Mouse (Mus musculus): ENCODE measurements around the gene Slc16a5. TPM values are rescaled to one million over a fixed set of nuclear protein-coding genes. Genes with fewer than 3 reads are reported as not detected.

The Slc16a5 gene
- polyA plus RNA-seq, 1 experiment from 2014 or later: not detected

DNA sequence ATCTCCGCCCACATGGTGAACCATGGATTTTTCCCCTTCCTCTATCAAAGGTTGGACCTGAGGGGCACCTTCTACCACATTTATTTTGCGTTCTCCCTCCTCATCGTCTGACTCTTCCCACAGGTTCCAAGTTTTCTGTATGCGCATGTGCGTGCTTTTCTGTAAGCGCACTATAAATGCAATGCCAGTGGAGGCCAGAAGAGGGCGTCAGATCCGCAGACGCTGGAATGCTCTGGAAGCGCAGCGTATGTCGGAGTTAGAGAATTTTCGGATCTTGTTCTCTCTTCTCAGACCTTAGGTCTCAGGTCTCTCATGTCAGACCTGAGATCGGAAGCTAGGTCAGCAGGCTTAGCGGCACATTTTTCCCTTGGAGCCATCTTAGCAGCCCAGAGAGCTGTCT, 6.7 kb upstream of the Slc16a5 start:
- 94% methylated on average over 15 of the region's 15 CpGs for WGBS (ENCODE audit: missing documents)
- H3K4me3 ChIP-seq (ENCODE audit: inconsistent target): no peak overlapping the region
- no peaks in the 10 kb centered on the region for H3K36me3 ChIP-seq (ENCODE audit: inconsistent target)
- no peak overlapping the region for H3K27ac ChIP-seq
- H3K79me2 ChIP-seq (ENCODE audit: inconsistent target): no peaks in the 10 kb centered on the region

DNA sequence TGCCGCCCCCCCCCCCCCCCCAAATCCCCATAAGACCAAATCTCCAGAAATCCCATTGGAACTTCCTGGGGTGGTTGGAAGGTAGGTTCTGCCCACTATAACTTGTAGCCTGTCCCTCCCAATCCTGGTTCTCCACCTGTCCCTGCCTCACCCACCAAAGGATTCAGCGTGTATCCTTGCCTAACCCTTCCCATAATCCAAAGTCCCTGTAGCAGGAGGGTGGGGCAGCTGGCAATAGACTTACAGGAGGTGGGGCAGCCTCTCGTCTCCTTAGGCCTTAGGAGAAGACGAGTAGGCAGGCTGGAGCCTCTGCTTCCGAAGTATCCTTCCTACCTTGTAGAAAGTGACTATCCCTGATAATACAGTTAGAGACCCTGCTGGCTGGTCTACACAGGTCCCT, 6.1 kb upstream of the Slc16a5 start:
- Histone ChIP-seq H3K27ac (no peak overlapping the region), H3K36me3 (ENCODE audit: inconsistent target) (no peaks in the 10 kb centered on the region), H3K79me2 (ENCODE audit: inconsistent target) (no peaks in the 10 kb centered on the region), H3K4me3 (ENCODE audit: inconsistent target) (no peak overlapping the region)
- 88% methylated on average over 5 of the region's 5 CpGs for WGBS (ENCODE audit: missing documents)

DNA sequence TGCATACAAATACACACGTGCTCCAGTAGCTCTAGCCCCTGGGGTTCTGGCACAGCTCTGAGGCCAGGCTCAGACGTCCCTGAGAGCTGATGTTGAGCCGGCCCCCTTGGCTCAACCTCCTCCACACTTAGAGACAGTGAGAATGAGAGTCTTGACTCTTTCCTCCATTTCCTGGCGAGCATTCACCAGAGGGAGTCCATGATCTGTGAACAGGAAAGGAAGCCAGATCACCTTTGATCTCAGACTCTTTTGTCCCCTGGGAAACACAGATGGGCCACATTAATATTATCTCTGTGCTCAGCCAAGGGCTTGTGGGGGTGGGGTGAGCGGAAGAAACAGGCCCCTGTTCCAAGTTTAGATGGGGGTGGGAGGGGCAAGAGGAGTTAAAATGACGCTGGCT, 4.9 kb upstream of the Slc16a5 start:
- no peak overlapping the region for H3K27ac ChIP-seq
- no peaks in the 10 kb centered on the region for H3K79me2 ChIP-seq (ENCODE audit: inconsistent target)
- no peaks in the 10 kb centered on the region for H3K36me3 ChIP-seq (ENCODE audit: inconsistent target)
- H3K4me3 ChIP-seq (ENCODE audit: inconsistent target): no peak overlapping the region
- 79% methylated on average over 6 of the region's 6 CpGs for WGBS (ENCODE audit: missing documents)

DNA sequence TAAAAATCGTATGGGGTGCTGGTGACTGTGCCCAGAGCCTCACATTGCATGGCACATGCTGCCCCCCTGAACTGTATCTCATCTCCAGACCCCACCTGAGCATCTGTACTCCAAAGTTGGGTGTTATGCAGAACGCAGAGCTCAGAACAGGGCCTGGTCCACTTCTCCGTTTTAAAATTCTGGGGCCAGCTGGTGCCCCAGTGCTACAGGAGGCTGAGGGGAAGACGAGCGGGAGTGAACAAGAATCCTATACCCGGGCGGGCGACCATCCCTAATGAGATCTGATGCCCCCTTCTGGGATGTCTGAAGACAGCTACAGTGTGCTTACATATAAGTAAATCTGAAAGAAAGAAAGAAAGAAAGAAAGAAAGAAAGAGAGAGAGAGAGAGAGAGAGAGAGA, 1.3 kb upstream of the Slc16a5 start:
- WGBS (ENCODE audit: missing documents): 53% methylated on average over 8 of the region's 8 CpGs
- no peaks in the 10 kb centered on the region for H3K36me3 ChIP-seq (ENCODE audit: inconsistent target)
- H3K79me2 ChIP-seq (ENCODE audit: inconsistent target): no peaks in the 10 kb centered on the region
- H3K27ac ChIP-seq: no peak overlapping the region
- no peak overlapping the region for H3K4me3 ChIP-seq (ENCODE audit: inconsistent target)

DNA sequence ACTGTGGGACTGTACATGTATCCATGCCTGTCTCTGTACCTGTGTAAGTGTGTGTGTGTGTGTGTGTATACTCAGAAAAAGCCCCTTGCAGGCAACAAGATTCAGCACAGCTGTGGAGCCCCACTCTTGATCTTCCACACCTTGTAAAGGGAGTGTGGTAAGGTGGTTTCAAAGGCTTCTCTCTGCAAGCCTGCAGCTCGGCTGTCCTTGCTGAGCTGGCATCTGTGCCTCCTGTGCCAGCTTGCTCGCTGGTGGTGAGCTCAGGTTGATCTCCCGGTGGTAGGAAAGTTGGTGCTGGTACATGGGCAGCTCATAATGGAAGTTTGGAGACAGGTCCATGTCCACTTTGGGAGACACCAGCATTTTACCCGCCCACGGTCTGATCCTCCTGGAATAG, 430 bp upstream of the Slc16a5 start:
- no peaks in the 10 kb centered on the region for H3K79me2 ChIP-seq (ENCODE audit: inconsistent target)
- H3K36me3 ChIP-seq (ENCODE audit: inconsistent target): no peaks in the 10 kb centered on the region
- H3K4me3 ChIP-seq (ENCODE audit: inconsistent target): no peak overlapping the region
- WGBS (ENCODE audit: missing documents): 73% methylated on average over 5 of the region's 5 CpGs
- H3K27ac ChIP-seq: no peak overlapping the region

DNA sequence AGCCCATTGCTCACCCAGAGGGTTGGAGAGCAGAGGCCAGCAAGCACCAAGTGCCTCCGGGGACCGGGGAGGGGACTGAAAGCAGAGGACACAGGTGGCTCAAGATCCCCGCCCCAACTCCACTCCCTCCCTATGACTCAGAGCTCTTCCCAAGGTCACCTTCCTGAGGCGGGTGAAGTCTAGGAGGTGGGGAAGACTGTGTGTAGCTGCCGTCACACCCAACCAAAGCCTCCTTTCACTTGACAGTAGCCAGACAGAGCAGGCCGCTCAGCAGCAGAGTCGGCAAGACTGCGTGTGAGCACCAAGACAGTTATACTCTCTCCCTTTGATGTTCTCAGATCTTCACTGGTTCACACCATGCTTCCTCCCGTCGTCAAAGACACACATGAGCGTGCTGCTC, 1.1 kb downstream of the Slc16a5 start:
- no peak overlapping the region for H3K27ac ChIP-seq
- H3K4me3 ChIP-seq (ENCODE audit: inconsistent target): no peak overlapping the region
- no peaks in the 10 kb centered on the region for H3K36me3 ChIP-seq (ENCODE audit: inconsistent target)
- 86% methylated on average over 11 of the region's 11 CpGs for WGBS (ENCODE audit: missing documents)
- no peaks in the 10 kb centered on the region for H3K79me2 ChIP-seq (ENCODE audit: inconsistent target)

DNA sequence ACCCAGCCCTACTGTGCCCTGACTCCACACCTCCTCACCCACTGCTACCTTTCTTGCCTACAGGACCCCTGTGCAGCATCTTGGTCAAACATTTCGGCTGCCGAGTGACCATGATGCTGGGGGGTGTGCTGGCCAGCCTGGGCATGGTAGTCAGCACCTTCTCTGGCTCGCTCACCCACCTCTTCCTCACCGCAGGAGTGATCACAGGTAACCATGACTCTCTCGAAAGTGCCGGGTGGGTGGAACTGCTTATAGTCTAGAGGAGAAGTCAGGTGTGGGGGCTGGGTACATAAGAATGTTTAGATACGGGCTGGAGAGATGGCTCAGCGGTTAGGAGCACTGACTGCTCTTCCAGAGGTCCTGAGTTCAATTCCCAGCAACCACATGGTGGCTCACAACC, 2.6 kb downstream of the Slc16a5 start:
- Histone ChIP-seq H3K27ac (no peak overlapping the region), H3K4me3 (ENCODE audit: inconsistent target) (no peak overlapping the region), H3K79me2 (ENCODE audit: inconsistent target) (no peaks in the 10 kb centered on the region), H3K36me3 (ENCODE audit: inconsistent target) (no peaks in the 10 kb centered on the region)
- WGBS (ENCODE audit: missing documents): no CpG with 5 or more reads among the region's 8 CpGs

DNA sequence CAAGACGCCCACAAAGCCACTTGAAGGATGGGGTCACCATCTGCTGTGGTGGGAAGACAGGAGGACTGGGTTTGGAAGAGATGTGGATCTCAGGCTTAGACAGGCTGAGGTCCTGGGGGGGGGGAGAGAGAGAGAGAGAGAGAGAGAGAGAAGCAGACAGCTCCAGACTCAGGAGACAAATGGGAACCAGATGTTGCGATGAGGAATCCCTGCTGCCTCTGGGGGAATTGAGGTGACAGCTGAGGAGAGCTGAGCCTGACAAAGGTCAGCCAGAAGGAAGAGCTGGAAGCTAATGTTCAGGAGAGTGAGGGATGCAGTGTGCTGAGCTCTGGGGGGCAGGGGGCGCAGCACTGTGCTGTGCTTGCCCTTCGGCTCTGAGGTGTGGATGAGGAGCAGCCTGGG, 4.9 kb downstream of the Slc16a5 start:
- no peak overlapping the region for H3K27ac ChIP-seq
- WGBS (ENCODE audit: missing documents): 95% methylated on average over 4 of the region's 4 CpGs
- no peak overlapping the region for H3K4me3 ChIP-seq (ENCODE audit: inconsistent target)
- no peaks in the 10 kb centered on the region for H3K79me2 ChIP-seq (ENCODE audit: inconsistent target)
- H3K36me3 ChIP-seq (ENCODE audit: inconsistent target): no peaks in the 10 kb centered on the region

DNA sequence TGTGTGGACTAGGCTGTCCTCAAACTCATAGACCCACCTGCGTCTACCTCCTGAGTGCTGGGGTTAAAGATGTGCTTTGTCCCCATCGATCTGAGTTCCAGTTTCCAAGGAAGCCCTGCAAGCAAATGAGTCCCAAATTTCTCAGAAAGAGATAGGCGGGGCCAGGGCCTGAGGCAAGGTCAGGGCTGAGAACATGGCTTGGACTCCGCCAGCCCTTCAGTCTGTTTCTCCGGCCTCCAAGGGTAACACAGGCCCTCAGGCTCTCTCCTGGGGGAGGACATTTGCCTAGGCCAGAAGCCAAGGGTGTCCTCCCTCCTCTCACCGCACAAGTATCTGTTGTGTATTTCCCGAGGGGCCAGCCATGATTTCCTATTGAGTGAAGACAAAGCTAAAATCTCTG, 9.9 kb downstream of the Slc16a5 start:
- no peak overlapping the region for H3K27ac ChIP-seq
- no peaks in the 10 kb centered on the region for H3K36me3 ChIP-seq (ENCODE audit: inconsistent target)
- H3K4me3 ChIP-seq (ENCODE audit: inconsistent target): no peak overlapping the region
- peaks cover 17% of the 10 kb centered on the region for H3K79me2 ChIP-seq (ENCODE audit: inconsistent target)
- 86% methylated on average over 7 of the region's 7 CpGs for WGBS (ENCODE audit: missing documents)

DNA sequence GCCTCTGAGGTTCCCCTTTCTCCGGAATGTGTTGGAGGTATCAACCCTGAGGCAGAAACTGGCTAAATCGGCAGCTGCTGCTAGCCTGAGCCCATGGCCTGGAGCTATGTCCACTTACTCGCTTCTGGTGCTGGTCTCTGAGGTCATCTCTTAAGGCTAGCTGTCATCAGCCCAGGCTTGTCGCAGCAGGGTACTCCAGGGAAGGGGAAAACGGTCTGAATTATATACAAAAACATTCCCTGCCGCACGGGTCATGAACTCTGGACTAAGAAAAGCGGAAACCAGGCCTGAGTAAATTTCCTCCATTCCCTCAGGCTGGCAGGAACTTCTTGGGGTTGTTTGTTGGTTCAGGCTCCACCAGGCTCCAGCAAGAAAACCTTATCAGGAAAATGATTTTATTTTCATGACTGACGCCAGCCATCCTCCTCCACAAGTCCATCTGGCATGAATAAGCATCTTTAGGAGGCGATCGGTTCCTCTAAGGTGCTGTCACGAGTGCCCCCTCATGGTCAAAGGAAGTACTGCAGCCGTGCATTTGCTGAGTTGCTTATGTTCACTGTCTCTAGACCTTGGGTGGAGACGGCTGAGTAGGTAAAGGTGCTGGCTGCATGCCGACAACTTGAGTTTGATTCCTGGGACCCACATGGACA, 11.5 kb downstream of the Slc16a5 start:
- no peak overlapping the region for H3K4me3 ChIP-seq (ENCODE audit: inconsistent target)
- 14% methylated on average over 15 of the region's 15 CpGs for WGBS (ENCODE audit: missing documents)
- H3K27ac ChIP-seq: peak overlapping the region; percentile 56
- no peaks in the 10 kb centered on the region for H3K36me3 ChIP-seq (ENCODE audit: inconsistent target)
- peaks cover 19% of the 10 kb centered on the region for H3K79me2 ChIP-seq (ENCODE audit: inconsistent target)

DNA sequence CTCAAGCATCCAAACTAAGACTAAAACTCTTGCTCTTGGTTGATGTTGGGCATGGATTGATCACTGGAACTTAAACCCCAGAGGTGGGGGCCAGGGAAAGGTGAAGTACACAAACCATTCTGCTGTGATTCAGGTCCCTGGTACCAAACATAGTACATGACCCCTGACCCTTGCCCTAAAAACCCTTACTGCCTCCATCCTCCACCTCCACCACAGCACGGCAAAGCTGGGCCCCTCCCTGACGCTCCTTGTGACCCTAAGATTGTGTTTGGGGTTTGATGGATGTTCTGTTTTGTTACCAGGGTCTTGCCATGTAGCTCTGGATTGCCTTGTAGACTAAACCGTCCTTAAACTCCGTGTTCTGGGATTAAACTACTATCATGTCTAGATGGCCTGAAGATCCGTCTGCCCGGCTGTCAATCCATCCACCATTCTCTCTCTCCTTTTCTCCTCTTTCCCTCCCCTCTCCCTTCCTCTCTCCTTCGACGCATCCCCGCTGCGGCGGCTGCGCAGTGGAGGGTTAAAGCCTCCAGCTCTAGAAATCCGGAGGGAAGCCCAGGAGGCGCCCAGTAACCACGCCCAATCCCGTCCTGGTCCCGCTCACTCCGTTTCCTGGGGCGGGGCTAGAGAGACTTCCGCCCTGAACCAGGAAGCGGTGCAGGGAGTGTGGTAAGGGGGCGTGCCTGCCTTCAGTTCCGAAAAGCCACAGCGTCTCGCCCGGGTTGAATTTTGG, 12.9 kb downstream of the Slc16a5 start, which contains the start of gene Armc7:
Gene Armc7, plus strand, starts transcription at position 643 of the 733 bp plus-strand sequence.
- peaks cover 8% of the 10 kb centered on the region; the same call in 1 of the 2 replicates for H3K36me3 ChIP-seq (ENCODE audit: inconsistent target)
- H3K27ac ChIP-seq: peak within 1 kb of the TSS; percentile 88
- H3K79me2 ChIP-seq (ENCODE audit: inconsistent target): peaks cover 34% of the 10 kb centered on the region
- H3K4me3 ChIP-seq (ENCODE audit: inconsistent target): peak within 1 kb of the TSS; percentile 89
- 6% methylated on average over 24 of the region's 26 CpGs for WGBS (ENCODE audit: missing documents)

DNA sequence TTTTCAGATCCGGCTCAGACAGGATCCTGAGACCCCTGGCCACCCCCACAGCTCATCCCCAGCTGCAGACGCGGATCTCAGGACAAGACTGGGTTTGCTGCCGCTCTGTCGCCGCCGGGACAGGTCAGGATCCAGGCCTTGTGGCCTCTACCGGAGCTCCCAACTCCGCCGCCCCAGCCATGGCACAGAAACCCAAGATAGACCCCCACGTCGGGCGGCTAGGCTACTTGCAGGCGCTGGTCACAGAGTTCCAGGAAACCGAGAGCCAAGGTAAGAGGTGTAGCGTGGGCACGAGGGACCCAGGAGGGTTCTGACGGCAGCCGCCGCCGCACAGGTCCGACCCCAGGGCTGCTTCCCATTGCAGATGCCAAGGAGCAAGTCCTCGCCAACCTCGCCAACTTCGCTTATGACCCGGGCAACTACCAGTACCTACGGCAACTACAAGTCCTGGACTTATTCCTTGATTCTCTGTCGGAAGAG, 13.5 kb downstream of the Slc16a5 start:
- H3K4me3 ChIP-seq (ENCODE audit: inconsistent target): peak overlapping the region; percentile 89
- under 1% methylated on average over 19 of the region's 28 CpGs for WGBS (ENCODE audit: missing documents)

DNA sequence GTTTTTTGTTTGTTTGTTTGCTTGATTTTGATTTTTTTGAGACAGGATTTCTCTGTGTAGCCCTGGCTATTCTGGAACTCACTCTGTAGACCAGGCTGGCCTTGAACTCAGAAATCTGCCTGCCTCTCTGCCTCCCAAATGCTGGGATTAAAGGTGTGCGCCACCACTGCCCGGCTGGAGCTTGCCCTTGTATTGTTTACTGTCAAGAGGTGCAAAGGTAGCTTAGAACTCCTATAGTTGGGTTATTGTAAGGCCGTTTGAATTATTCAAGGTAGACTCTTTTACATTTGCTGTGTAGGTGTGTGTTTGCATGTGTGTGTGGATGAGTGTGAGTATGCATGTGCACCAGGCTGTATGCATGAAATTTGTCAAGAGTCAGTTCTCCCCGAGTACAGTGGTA, 14.4 kb downstream of the Slc16a5 start:
- H3K79me2 ChIP-seq (ENCODE audit: inconsistent target): peaks cover 48% of the 10 kb centered on the region
- 81% methylated on average over 4 of the region's 4 CpGs for WGBS (ENCODE audit: missing documents)
- peaks cover 14% of the 10 kb centered on the region; the same call in 1 of the 2 replicates for H3K36me3 ChIP-seq (ENCODE audit: inconsistent target)
- H3K27ac ChIP-seq: peak overlapping the region; percentile 88
- H3K4me3 ChIP-seq (ENCODE audit: inconsistent target): peak overlapping the region; percentile 89

More for the DNA sequence above, 13.5 kb downstream of the Slc16a5 start:
- peaks cover 40% of the 10 kb centered on the region for H3K79me2 ChIP-seq (ENCODE audit: inconsistent target)
- H3K36me3 ChIP-seq (ENCODE audit: inconsistent target): peaks cover 9% of the 10 kb centered on the region; the same call in 1 of the 2 replicates
- peak overlapping the region; percentile 88 for H3K27ac ChIP-seq

DNA sequence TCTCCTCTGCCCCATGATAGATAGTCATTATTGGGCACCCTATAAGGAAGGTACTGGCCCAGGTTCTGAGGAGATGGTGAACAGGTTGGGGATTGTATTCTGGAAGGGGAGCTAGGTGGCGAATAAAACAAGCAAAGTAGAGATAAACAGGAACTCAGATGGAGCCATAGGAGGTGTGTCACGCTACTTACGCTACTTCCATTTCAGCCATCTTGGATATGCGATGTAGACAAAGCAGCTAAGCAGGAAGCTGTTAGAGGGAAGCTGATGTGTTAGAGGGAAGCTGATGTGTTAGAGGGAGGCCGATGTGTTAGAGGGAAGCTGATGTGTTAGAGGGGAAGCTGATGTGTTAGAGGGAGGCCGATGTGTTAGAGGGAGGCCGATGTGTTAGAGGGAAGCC, 15.1 kb downstream of the Slc16a5 start:
- H3K36me3 ChIP-seq (ENCODE audit: inconsistent target): peaks cover 19% of the 10 kb centered on the region; the same call in 1 of the 2 replicates
- H3K79me2 ChIP-seq (ENCODE audit: inconsistent target): peaks cover 56% of the 10 kb centered on the region
- H3K4me3 ChIP-seq (ENCODE audit: inconsistent target): peak overlapping the region; percentile 89
- H3K27ac ChIP-seq: peak overlapping the region; percentile 88
- 19% methylated on average over 7 of the region's 7 CpGs for WGBS (ENCODE audit: missing documents)

DNA sequence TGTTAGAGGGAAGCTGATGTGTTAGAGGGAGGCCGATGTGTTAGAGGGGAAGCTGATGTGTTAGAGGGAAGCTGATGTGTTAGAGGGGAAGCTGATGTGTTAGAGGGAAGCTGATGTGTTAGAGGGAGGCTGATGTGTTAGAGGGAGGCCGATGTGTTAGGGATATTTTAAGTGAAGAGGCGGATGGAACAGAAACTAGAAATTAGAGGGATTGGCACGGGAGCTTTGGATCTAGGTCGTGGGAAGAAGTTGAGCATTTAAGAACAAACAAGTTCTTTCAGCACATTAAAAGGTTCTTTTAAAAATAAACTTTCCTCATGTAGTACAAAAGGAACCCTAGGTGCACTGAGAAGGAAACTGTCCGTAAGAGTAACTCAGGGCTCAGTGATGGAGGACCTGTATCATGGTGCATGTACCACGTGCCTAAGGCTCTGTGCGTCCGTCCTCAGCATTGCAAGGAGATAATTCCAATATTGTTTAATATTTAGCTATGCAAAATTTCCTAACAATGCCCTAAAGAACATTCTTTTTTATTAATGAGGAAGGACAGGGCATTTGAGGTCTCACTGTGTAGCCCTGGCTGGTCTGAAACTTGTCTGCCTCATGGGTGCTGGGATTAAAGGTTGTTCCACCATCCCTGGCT, 16.1 kb downstream of the Slc16a5 start:
- WGBS (ENCODE audit: missing documents): 59% methylated on average over 9 of the region's 9 CpGs
- peaks cover 66% of the 10 kb centered on the region for H3K79me2 ChIP-seq (ENCODE audit: inconsistent target)

More for the DNA sequence above, 16.1 kb downstream of the Slc16a5 start:
- Histone ChIP-seq H3K36me3 (ENCODE audit: inconsistent target) (peaks cover 22% of the 10 kb centered on the region; the same call in 1 of the 2 replicates), H3K4me3 (ENCODE audit: inconsistent target) (no peak overlapping the region; the same call in 1 of the 2 replicates), H3K27ac (peak overlapping the region; percentile 88)
